Mouse (Mus musculus) bone marrow, adult 2 months (tissue): ENCODE measurements around the gene Retreg3.

Experiments used
- CTCF ChIP-seq: fragments of 200-500 bp; IDR thresholded peaks from 2 replicates; pipeline ENCODE4 v1.5.1; 2011; ENCODE audit warnings: low read length, control low read depth; ENCODE audit not compliant: control insufficient read depth, insufficient read depth
- POLR2A ChIP-seq: fragments of 200-500 bp; IDR thresholded peaks from 2 replicates; pipeline ENCODE4 v1.6.1; 2011; ENCODE audit warnings: low read depth, mild to moderate bottlenecking, control low read depth, low read length, borderline replicate concordance; ENCODE audit not compliant: control insufficient read depth

DNA sequence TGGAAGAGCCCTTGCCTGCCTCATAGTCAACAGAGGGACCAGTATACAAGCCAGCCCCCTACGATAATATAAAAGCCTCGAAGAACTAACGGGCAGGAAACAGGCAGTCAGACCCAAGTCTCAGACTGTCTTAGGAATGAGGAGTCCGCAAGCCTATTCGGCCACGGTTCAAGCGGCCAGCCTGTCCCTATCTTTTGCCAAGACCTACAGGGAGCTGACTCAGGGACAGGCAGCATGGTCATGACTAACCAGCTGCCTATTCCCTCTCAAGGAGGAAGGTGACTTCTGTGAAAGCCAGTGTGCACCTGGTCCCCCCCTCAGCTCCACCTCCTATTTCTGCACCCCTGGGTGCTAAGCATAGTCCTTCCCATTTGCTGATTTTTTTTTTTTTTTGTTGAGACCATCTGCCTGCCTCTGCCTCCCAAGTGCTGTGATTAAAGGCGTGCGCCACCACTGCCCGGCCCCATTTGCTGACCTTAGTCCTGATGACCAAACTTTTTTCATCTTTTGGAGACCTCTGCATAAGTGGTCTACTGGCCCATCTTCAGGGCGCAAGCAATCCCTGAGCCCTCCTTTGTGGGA lies 9.4 kb upstream of the Retreg3 start:
- no peak for TF ChIP-seq CTCF
- no peak for TF ChIP-seq POLR2A
